Mouse (Mus musculus) layer of hippocampus, adult 8-10 months (tissue): ENCODE results near the gene Dohh. TPM values are rescaled to one million over a fixed set of nuclear protein-coding genes. Genes with fewer than 3 reads are reported as not detected.

Experiments
- DNase-seq, 2 experiments: peaks; one replicate each; pipeline ENCODE4 v3.0.0; 2022; ENCODE audit warnings: low spot score in 2 of 2
- total RNA-seq, 4 experiments: library from RNA; stranded (reverse); gene quantifications; 2 replicates each; pipeline ENCODE4 v1.2.4; 2022

Gene Dohh
- total RNA-seq, 4 experiments from 2014 or later, result 64.3 to 78.5 (median 72.6) TPM

DNA sequence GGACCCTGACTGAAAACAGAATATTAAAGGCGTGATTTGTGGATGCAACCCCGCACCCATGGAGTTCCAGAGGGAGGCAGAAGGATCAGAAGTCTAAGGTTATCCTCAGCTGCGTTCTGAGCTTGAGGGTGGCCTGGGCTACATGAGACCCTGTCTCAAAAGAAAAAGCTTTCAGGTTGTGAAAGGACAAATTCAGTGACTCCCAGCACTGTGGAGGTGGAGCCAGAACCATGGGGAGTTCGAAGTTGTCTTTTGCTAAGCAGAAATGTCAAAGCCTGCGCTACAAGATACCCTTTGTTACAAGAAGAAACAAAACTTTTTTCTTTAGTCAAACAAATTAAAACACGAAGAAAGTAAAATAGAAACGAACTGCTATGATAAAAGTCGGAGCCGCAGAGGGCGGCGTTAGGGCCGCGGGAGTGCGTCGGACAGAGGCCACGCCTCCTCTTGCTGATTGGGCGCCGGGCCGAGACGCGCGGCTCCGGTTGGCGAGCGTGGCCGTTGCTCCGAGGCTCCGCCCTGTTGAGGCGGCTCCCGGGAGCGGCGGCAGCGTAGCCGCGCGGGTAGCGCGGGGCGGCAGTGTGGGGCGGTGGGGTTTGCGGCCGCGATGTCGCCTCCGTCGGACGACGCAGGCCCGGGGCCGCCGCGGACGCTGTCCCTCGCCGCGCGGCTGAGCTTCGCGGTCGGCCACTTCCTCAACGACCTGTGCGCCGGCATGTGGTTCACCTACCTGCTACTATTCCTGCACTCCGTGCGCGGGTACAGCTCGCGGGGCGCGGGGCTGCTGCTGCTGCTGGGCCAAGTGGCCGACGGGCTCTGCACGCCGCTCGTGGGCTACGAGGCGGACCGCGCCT lies 27.0 kb upstream of the Dohh start, which contains the start of gene Mfsd12:
Gene Mfsd12, plus strand, starts transcription at position 501 of the 854 bp plus-strand sequence.
- peak; percentile 75 to 88 for DNase-seq

DNA sequence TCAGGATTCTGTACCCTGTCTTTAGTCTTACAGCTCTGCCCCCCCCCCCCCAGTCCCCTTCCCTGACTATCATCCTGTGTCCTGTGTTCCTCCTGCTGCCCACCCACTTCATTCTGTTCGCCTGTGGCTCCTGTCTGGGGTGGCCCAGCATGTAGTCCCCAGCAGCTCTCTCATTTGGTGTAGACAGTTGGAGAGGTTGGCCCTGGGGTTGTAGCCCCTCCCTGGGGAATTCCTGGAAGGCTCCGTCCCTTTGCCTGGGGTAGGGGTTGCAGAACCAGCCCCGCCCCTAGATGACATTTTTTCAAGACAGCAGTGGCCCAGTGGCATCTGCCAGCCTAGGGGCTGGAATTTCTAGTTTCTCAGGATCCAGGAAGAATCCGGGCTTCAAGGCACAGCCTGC lies 26.0 kb upstream of the Dohh start:
- no peak for DNase-seq

DNA sequence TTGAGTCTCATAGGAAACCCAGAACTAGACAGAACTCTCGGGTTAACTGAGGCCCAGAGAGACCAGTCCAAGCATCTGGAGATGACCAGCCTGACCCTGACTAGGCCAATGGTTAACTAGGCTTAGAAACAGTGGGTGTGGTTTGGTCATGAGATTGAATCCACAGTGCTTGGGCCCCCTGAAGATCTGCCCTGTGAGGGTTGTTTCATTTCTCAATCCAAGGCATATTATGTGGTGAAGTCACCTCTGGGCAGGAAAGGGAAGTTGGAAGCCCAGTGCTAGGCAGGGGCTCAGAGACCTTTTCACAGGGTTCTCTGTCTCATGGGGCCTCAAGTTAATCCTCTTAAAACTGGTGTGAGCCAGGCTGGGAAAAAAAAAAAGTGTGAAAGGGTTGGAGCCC lies 25.4 kb upstream of the Dohh start:
- DNase-seq, result no peak

DNA sequence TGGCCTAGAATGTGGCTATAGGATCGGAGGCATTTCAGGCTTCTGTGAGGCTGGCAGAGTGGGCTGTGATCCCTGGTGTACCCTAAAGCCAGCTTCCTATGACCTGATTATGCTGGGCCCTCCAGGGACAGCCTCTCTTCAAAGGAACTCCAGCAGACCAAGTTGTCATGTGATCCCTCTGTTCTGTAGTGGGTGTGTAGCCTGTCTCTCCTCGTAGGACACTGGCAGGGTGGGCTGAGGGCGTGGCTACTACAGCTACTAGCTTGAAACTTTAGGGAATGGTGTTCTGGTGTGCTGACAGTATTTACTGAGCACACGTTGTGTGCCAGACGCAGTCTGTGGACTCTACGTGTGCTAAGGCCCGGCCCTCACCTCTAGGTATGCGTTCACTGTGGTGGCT lies 23.5 kb upstream of the Dohh start:
- no peak for DNase-seq

DNA sequence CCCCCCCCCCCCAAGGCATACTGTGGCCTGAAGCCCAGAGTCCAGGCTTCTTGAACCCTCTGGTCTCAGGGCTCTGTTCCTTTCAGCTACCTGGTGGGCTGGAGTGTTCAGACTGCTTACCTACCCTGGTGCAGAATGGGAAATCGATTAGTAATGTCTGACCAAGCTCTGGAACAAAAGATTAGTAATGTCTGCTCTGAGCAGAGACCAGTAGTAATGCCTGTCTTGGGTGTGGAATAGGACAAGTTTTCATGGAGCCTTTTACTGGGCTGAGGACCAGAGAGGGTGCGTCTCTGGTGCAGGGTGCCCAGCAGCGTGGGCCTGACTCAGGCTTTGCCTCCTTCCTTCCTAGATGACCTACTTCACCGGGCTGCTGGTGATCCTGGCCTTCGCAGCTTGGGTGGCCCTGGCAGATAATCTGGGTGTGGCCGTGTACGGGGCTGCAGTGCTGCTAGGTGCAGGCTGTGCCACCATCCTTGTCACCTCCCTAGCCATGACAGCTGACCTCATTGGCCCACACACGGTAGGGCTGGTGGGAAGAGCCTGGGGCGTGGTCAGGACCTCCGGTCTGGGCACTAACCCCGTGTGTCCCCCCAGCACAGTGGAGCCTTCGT lies 21.8 kb upstream of the Dohh start:
- no peak for DNase-seq

DNA sequence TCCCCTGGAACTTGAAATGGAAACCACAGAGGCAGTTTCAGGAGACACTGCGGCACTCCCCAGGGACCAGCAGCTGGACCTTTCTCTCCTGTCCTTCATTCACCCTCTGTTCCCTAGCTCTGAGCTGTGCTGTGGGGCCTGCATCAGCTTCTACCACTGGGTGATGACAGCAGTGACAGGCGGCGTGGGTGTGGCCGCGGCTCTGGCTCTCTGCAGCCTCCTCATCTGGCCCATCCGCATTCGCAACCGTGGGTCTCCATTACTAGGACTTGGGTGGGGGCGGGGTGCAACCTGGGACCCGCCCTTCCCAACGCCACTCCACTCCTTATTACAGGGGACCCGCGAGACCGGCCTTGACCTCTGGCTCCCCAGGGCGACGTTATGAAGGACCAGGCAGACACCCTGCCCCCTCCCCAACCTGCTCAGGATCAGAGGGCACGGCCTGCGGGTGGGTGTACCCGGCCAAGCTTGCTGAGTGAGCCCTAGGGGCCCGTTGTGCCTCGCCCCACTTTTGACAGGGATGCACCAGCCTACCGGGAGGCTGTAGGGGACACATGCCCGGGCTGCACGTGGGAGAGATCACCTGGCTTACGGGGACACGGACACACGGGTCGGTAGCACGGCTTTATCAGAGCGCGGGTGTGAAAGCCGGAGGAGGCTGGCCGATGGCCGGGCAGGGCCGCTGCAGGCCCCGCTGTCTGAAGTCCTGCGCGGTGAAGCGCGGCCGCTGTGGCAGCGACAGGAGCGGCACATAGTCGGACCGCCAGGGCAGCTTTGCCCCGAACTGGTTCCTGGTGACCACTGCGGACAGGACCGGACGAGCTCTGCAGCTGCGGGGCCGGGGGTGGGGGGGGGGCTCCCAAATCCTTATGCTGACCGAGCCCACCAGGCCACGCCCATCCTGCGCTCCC lies 20.5 kb upstream of the Dohh start:
- DNase-seq, result no peak

DNA sequence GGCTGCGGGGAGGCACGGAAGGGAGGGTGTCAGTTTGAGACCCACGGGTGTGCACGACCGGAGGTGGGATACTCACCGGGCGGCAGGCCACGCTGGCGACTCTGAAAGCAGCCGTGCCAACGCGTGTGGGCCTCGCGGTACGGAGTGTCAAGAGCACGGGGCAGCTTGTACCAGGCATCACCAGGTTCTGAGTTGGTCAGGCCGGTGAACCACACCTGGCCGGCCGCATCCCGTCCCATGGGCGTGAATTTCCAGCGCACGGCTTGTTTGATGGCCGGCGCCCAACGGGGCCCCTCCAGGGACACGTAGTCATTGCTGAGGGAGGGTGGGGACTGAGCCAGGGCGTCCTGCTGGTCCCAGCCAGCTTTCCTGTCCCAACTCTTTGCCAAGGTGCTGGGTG lies 19.6 kb upstream of the Dohh start:
- no peak for DNase-seq

DNA sequence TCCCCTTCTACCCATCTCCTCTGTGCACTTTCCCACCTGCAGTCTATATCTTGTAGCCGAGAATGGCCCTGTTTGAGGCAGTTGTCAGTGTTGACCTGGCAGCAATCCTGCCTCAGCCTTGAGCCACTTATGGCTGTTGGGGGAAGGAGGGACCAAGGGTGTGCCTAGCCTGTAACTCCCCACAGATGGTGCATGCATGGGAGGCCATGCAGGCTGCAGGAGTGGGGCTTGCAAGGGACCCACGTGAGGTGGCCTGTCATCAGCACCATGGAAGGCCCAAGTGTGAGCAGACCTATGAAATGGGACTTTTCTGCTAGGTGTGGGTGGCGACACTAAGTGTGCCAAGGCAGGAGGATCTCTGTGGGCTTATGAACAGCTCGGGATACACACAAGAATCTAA lies 19.2 kb upstream of the Dohh start:
- DNase-seq, result no peak

DNA sequence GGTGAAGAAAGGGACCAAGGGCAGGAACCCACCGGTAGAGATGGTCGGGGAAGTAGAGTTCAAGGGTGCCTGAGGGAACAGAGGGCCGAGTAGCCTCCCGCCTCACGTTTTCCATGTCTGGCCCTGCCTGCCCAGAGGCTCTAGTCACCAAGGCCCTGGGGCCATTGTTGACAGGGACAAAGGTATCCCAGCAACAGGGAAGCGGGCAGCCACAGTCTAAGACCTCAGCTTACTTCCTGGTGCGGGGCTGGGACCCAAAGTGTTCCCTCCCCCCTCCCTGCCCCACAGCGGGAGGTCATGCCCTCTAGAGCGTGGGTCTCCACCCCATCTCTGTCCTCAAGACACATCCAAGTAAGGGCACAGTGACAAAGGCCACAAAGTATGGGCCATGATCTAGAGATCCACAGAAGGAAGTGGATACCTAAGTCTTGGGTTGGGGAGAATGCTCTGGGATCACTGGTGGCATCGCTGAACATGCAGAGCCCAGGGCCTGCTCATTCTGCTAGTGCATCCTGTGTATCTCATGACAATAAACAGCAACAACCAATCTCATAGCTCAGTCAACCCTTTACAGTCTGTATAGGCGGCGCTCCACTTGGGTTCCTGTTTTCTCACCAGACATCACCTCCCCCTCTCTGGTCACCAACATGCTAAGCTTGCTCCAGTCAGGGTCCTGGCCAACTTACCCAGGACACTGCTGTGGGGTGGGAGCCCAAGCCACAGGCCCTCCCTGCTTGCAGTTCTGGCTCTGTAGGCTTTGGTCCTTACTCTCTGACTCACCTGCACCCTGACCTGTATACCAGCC lies 18.4 kb upstream of the Dohh start, which contains the start of gene 4930404N11Rik:
Gene 4930404N11Rik, minus strand, starts transcription at position 145 of the 805 bp plus-strand sequence.
- DNase-seq, result no peak

DNA sequence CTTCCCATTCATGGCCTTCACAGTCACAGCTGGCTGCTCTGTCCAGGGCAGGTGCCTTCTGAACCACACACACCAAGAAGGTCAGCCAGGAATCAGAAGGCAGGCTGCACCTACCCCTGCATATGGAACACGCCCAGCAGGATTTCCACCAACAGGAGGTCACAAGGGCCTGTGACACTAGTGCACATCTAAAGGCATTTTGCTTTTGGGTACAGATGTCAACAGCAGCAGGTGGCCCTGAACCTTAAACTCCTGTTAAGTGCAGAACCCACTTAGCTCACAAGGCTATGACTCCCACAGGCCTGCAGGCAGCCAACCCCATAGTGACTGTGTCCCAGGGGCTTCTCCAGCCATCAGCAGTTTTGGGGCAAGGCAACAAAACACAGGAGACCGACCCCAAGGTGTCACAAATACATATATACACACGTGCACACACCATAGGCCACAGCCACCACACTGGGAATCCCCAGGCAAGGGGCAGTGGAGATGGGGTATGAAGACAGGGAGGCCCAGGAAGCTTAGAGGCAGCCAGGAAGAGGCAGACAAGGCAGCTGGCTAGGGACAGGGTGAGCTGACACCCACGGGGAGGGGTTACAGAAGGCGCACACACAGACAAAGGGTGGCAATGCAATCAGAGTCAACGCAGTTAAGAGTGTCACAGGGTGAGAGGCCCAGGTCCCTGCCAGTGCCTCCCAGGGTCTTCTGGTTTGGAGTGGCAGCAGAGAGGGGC lies 17.6 kb upstream of the Dohh start:
- no peak for DNase-seq

DNA sequence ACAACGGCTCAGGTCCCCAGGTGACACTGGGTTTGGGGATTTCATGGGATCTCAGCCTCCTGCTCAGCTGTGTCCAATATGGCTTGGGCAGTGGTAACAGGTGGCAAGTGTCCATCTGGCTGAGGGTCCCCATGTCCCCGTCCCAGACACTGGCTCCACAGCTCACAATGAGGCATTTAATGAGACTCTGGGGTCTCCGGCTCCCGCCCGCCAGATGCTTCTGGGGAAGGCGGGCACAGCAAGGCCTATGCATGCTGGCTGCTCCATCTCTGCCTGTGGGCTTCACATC lies 17.1 kb upstream of the Dohh start:
- no peak for DNase-seq

DNA sequence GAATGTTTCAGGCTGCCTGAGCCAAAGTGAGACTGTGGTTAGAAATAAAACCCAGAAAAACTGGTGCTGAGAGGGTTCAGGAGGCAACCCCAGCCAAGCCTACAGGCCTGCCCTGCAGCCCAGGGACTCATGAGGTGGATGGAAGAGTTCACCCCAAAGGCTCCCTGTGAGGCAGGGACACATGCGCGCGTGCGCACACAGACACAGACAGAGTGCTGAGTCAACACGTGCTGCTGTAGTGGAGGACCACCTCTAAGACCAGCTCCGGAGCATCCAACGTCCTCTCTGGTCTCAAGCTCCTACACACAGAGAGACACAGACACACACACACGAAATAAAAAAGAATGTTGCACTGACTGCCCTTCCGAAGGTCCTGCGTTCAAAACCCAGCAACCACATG lies 8.9 kb upstream of the Dohh start:
- DNase-seq, result no peak

DNA sequence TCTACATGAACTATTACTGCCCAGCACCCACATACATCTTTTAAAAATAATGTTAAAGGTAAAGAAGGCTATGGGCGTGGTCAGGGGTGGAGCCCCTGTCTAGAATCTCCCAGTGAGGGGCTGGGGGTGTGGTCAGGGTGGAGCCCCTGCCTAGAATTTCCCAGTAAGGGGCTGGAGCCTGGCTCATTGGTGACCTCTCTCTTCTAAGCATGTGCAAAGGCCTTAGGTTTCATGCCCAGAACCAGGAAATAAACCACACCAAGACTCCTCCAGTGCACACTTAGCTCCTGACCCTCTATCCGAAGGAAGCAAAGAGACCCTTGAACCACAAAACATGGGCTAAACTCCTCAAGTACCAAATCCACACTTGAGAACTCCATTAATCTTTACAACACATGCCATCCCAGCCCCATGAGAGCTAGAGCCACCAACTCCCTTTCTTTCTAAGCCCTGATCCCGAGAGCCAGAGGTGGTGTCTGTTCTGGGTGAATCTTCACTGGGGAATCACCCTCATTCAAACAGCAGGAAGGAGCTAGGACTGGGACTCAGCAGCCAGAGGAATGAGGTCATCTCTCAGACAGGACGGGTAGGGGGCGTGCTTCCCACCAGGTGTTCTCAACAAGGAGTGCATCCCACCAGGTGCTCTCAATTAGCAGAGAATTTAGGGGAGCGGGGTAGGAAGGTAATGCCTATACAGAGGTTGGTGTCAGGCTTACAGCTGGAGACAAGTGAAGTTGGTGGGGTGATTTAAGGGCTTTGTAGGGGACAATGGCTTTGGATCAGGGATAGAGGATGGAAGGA lies 7.5 kb upstream of the Dohh start:
- no peak for DNase-seq

DNA sequence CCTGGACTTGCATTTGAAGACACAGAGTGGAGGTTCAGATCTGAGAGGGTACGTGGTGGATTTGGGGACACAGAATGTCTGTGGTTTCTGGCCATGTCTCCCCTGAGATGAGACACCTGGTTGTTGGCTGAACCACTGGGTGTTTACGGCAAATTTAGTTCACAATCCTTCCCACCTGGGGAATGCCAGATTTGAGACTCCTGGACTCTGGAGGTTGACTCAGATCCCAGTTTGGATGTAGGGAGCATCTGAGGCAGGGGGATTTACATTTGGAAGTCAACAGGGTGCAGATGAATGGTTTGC lies 6.9 kb upstream of the Dohh start:
- no peak for DNase-seq

DNA sequence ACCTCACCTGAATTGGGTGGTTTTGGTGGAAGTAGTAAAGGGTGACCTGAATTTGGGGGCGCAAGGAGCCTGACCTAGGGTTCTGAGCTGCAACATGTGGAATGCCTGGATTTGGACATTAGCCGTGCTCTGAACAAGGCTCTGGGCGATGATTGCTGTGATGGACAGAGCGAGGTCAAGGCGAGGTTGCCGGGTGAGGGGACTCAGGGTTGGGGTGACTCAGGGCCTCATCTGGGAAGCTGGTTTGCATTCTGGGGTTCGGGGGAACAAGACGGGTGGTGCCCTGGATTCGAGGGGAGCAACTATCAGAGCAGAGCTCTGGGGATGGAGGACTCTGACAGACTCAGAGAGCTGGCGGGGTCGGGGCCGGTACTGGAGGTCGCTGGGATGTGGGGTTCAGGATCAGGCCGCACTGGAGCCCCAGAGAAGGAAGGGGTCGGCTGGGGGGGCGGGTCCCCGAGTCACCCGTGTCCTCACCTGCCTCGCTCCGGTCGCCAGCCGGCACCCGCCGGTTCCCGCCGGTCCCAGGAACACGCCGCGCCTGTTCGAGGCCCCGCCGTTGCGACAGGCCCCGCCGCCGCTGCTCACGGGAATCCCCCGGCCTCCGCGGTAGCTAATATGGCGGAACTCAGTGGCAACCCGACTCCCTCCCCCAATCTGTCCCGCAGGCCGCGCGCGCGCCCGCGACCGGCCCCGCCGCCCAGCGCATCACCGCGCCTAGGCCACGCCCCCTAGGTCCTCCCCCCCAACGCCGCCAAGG lies 6.3 kb upstream of the Dohh start, which contains the start of gene Fzr1:
Gene Fzr1, minus strand, starts transcription at position 724 of the 760 bp plus-strand sequence.
- DNase-seq, result no peak

DNA sequence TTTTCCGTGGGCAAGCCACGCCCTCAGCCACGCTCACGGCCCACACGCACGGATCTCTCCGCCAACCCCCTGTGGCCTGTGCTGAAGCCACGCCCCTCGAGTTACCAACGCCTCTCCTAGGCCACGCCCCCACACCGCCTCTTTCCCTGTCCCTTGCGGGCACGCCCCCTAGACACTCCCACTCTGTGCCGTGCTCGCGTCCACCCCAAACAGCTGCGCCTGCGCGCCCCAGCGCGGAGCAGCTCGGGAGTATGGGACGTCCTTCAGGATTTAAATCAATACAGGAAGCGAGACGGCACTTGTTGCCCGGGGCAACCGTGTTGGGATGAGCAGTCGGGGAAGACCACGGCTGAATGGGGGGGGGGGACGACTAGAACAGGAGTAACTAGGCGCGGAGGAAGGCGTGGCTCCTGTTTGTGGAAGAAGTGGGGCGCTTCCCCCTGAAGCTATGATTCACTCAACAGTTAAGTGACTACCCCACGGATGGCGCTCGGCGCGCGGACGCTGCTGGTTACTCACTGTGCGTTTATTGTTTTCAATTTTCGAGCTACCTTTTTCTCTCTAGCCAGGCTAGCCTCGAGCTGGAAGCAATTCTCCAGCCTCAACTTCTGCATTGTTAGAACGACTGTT lies 5.6 kb upstream of the Dohh start:
- peak; percentile 100 for DNase-seq

DNA sequence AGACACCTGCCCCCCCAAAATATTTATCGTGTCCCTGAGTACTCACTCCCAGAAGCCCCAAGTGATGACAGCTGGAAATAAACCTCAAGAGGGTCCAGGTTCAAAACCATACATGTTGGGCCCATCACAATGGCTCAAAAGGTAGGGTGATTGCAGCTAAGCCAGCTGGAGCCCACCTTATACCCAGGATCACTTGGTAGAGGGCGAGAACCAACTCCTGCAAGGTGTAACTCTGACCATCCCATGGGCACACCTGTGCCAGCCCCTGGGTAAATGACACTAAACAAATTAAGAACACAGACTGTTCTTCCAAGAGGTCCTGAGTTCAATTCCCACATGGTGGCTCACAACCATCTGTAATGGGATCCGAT lies 5.1 kb upstream of the Dohh start:
- no peak for DNase-seq

DNA sequence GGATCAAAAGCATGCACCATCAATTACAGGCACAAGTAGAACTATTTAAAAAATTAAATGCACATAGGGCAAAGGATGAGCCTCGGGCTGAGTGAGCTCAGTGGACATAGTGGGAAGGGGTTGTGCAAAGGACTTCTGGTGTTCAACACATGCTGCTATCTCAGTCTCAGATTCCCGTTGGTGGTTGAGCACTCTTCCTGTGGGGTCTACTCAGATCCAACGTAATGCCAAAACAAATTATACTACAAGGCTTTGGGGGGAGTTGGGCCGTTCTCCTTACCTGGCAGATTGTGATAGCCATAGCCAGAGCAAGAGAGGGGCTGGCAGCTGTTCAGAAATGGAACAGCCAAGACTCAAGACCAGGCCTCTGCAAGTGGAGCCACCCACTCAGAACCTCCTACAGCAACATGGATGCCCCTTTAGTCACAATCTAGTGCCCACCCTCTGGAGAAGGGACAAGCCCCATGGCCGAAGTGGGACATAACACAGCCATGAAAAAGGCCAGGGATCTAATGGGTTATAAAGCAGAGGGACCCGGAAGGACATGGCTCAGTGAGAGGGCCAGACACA lies 4.3 kb upstream of the Dohh start:
- DNase-seq, result no peak
